Mouse (Mus musculus): ENCODE results near the gene Wnt9b. TPM values are rescaled to one million over a fixed set of nuclear protein-coding genes. Genes with fewer than 3 reads are reported as not detected.

Wnt9b gene
- polyA plus RNA-seq, 1 experiment from 2014 or later = 0.60 TPM

Other genes with a start within 250 kb of the Wnt9b start
- not detected in 2 replicates for gene Lrrc37a, start 245.2 kb downstream of the Wnt9b start, polyA plus RNA-seq (2015; fragmentation: Nextera tagmentation; extraction: Ambion mirVana)
- gene Gm884, start 128.7 kb downstream of the Wnt9b start, polyA plus RNA-seq (2015; fragmentation: Nextera tagmentation; extraction: Ambion mirVana) = not detected in 2 replicates
- gene Lyzl6, start 110.9 kb downstream of the Wnt9b start, polyA plus RNA-seq (2015; fragmentation: Nextera tagmentation; extraction: Ambion mirVana) = not detected in 2 replicates
- gene Rprml, start 100.3 kb downstream of the Wnt9b start, polyA plus RNA-seq (2015; fragmentation: Nextera tagmentation; extraction: Ambion mirVana) = 0.29 TPM in 1 of 2 replicates, not detected in the other
- gene Gosr2, start 51.9 kb downstream of the Wnt9b start, polyA plus RNA-seq (2015; fragmentation: Nextera tagmentation; extraction: Ambion mirVana) = 51.4 and 64.5 TPM in 2 replicates
- gene Wnt3, start 24.3 kb upstream of the Wnt9b start, polyA plus RNA-seq (2015; fragmentation: Nextera tagmentation; extraction: Ambion mirVana) = 0.04 and 0.05 TPM in 2 replicates
- 26.4 and 31.5 TPM in 2 replicates for gene Nsf, start 204.2 kb upstream of the Wnt9b start, polyA plus RNA-seq (2015; fragmentation: Nextera tagmentation; extraction: Ambion mirVana)
- 56.3 and 58.4 TPM in 2 replicates for gene Arf2, start 216.9 kb upstream of the Wnt9b start, polyA plus RNA-seq (2015; fragmentation: Nextera tagmentation; extraction: Ambion mirVana)